Mouse (Mus musculus) gastrocnemius, postnatal 14 days (tissue): ENCODE measurements around the gene Astn2. TPM values are rescaled to one million over a fixed set of nuclear protein-coding genes. Genes with fewer than 3 reads are reported as not detected.

Experiments used
- DNase-seq: peaks from one replicate; pipeline ENCODE4 v3.0.0; 2021; ENCODE audit warnings: mixed read lengths
- intact Hi-C: fragments of 180-260 bp; cut with DNase I; formaldehyde crosslinking; loops from one replicate; pipeline ENCODE4 v1.15.1; 2025; ENCODE audit warnings: low total_unique reads
- total RNA-seq, 2 experiments: library from RNA; stranded (reverse); gene quantifications; 2 replicates each; pipeline ENCODE4 v1.2.3; 2021

Astn2 gene
- total RNA-seq, 2 experiments from 2014 or later = 0.78 to 1.6 TPM

GRCm38 (mm10) chr4:66215170-66215618 lies 189.2 kb downstream of the Astn2 start:
- peak; percentile 19 for DNase-seq
- intact Hi-C loops = no loop called here

DNA sequence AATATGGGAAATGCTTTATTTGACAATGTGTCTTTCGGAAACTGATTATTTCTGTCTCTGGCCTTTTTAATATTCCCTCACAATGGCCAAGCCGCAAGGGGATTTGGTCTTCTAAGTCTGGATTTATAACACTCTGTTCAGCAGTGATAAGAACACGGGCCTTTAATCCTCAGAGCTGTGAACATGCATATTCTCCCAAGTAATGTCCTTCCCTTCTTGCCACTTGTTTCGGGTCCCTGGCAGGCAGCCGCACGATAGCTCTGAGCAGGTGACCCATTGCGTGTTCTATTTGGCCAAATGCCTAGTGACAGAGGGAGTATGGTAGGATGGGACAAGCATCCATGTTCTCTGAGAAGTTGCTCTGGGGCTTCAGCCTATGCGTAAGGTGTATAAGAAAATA lies 214.8 kb downstream of the Astn2 start:
- intact Hi-C loops = no loop called here
- no peak for DNase-seq

GRCm38 (mm10) chr4:66175887-66176533 lies 228.4 kb downstream of the Astn2 start:
- DNase-seq = no peak
- intact Hi-C loops = no loop called here

DNA sequence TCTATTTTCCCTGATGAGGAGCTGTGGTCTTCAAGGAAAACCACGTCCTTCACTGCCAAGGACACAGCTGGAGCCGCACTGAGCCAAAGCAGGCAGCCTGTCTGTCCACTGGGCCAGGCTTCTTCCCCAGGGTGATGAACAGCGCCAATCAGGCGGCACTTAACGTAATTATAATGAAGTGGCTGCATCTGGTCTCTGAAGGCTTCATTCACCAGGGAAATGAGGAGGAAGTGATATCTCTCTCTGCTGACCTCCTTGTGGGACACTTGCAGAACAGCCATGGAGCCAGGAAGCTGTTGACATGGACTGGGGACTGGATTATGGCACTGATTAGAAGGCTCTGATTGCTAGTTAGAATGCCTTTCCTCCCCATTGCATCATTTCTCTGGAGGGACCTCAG lies 232.8 kb downstream of the Astn2 start:
- DNase-seq = peak; percentile 24
- intact Hi-C loops = no loop called here

GRCm38 (mm10) chr4:66170787-66171186 lies 233.6 kb downstream of the Astn2 start:
- DNase-seq = no peak
- intact Hi-C loops = no loop called here

DNA sequence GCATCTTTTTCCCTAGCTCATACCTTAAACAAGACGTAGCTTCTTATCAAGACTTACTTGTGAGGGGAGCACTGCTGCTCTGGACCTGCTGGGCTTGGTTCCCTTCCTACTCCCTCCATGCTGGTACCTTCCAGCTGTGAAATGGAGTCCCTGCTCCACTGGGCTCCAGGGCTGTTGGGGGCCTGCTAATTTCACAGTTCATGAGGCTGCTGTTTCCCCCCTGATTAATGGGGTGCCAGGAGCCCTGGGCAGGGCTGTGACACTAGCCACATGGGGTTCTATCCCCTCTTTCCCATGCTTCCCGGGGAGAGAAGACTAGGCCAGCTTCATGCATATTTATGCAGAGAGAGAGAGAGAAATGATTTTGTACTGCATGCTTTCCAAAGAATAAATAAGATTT lies 234.9 kb downstream of the Astn2 start:
- no peak for DNase-seq
- intact Hi-C loops = no loop called here

DNA sequence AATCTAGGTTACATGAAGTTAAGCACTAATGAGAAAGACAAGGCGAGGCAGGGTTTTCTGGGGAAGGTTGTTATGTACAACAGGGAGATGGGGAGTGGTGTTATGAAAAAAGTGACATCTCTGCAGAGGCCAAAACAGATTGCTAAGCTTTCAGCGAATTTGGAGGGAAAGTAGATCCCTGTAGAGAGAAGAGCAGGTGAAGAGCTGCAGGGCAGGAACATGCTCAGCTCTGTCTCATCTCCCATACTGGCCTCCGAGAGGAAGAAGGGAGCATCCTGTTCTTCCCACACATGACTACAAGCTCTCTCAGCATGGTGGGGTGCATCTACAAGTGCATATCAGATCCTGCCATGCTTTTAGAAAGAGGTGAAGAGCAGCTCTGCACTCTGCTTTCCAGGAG lies 245.7 kb downstream of the Astn2 start:
- intact Hi-C loops = no loop called here
- DNase-seq = no peak

- no peak for DNase-seq
- intact Hi-C loops = no loop called here
Measured at GRCm38 (mm10) chr4:66157439-66158113, 246.8 kb downstream of the Astn2 start.

GRCm38 (mm10) chr4:66146546-66146945 lies 257.9 kb downstream of the Astn2 start:
- DNase-seq = no peak
- intact Hi-C loops = no loop called here

DNA sequence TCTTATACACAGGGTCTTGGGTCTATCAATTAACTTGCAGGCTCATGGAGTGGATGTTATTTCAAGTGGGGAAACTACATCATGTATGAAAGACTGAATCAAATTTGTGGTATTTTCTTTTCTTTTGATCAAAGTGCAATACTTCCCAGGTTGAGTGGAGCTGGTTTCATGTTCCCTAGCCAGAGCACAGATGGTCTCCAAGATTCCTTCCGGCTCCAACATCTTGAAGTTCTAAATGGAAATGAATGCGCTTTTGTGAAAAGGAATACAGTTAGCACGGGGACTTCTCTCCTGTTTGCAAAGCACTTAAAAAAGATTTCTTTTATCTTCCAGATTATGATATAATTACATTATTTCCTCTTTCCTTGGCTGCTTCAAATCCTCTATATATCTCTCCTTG lies 278.2 kb downstream of the Astn2 start:
- intact Hi-C loops = no loop called here
- no peak for DNase-seq

DNA sequence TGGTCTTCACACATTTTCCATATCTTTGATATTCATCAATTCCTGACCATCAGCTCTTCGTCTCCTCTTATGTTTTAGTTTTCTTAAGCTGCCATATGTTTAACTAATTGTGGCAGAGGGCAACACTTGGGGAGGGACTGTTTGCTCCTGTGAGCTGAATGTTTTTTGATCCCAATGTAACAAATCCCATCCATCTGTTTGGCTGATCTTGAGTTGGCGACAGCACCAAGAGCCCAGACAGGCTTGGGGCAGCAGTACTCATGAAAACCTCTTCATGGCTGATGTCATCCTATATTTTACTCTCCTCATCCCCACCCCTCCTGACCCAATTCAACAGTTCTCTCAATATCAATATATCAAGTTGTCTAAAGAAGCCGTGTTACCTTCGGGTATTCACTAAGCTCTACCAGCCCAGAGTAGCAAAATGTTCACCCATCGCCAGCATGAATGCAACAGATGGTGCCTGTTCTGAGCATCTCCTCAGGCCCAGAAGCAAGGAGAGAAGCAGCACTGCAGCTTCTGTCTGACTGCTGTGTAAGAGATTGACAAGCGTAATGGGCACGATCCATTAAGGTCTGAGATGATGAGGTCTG lies 281.5 kb downstream of the Astn2 start:
- DNase-seq = no peak
- intact Hi-C loops = no loop called here

GRCm38 (mm10) chr4:66114243-66114642 lies 290.2 kb downstream of the Astn2 start:
- intact Hi-C loops = no loop called here
- DNase-seq = no peak

GRCm38 (mm10) chr4:66102037-66102436 lies 302.4 kb downstream of the Astn2 start:
- DNase-seq = no peak
- intact Hi-C loops = no loop called here

DNA sequence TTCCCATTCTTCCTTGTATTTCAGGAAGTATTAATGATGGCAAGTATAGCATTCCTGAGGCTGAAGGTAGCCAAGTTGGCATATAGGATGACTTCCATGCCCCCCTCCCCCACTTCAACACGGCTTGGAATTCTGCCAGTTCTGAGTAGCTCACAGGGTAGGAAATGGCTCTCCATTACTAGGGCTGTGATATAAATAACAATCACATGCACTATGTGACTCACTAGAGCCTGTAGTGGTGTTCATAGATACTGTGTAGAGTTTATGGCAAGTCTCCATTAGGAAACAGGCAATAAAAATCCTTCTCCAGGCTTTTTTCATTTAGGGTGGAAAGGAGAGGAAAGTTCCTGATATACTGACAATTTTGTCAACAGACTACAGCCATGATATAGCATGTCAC lies 306.8 kb downstream of the Astn2 start:
- intact Hi-C loops = no loop called here
- no peak for DNase-seq

GRCm38 (mm10) chr4:66096104-66096503 lies 308.3 kb downstream of the Astn2 start:
- no peak for DNase-seq
- intact Hi-C loops = no loop called here

GRCm38 (mm10) chr4:66057161-66057560 lies 347.2 kb downstream of the Astn2 start:
- intact Hi-C loops = no loop called here
- DNase-seq = no peak

GRCm38 (mm10) chr4:66055690-66056089 lies 348.7 kb downstream of the Astn2 start:
- no peak for DNase-seq
- intact Hi-C loops = no loop called here

DNA sequence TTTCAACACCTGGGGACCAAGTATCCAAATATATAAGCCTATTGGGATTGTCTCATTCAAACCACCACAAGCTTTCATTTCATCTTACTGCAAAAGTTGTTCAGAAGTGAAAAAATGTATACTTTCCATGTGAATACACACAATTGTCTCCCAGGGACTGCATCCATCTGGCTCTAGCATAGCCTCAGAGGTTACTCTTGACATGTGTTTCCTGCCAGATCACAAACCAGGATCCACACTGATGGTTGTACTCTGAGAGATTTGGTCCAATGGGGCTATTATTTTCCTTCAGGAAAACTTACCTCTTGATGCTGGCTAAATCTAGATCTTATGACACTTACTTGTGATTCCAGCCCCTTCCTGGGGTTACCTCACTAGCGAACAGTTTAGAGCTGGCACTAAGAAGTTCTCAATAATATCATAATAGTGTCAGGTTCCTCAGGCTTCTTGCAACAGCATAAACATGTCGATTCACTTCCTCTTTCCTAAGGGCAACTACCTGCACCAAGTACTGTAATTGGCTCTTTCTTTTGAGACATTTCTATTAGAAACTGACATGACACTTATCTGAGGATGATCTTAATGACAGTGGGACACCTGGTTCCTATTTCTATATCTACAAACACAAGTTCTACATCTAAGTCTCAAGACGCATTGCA lies 361.3 kb downstream of the Astn2 start:
- intact Hi-C loops = no loop called here
- DNase-seq = no peak

DNA sequence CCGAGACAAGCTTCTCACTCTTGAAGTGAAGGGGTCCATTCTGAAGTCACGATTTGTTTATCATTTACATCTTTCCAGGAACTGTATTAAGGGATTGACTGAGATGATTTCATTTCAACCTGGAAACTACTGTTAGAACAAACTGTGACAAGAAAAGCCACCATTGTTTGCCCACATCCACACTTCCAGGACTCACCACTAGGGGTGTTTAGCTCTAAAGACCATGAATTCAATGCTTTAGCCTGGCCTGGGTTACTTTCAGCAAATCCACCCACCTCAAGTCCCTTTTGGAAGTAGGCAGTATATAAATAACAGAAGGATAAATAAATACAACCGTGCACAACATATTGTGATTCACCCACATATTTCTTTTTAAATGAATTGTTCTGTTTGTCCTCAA lies 370.6 kb downstream of the Astn2 start:
- intact Hi-C loops = no loop called here
- DNase-seq = no peak

DNA sequence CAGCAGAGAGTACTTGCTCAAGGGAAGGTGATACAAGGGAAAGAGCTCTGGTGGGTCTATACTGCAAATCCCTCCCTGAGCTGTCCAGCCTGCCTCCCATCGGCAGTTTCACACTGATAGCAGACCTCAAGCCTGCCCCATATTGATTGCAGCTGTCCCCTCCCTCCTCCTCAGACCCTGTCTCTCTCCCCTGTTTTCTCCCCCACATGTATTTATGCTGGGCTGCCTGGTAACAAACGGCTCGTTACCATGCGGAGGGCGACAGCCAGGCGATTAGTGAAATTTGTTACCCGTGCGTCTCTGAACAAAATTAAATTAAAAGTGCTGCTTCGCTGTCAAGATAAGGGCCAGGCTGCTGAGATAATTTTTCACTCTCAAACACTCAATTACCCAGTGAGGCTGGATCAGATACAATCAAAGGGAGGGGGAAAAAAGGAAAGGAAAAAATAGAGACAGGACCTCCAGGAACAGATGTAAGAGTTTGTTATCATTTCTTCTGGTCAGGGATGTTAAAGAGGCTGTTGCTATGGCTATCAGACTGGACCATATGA lies 373.0 kb downstream of the Astn2 start:
- intact Hi-C loops = no loop called here
- no peak for DNase-seq
